Mouse (Mus musculus) intestine, postnatal 0 days (tissue): ENCODE results near the gene Pin4. TPM values are rescaled to one million over a fixed set of nuclear protein-coding genes. Genes with fewer than 3 reads are reported as not detected.

Source experiments
- ATAC-seq: fragments of 200-750 bp; cut with Nextera tagmentation; 2 replicates; pipeline ENCODE4 v1.8.0; 2017; ENCODE audit warnings: mild to moderate bottlenecking, moderate TSS enrichment, moderate library complexity
- H3K27ac ChIP-seq: fragments of 300-500 bp; sonication (generic); 2 replicates; pipeline ENCODE4 v1.5.1; 2014; ENCODE audit warnings: mild to moderate bottlenecking, low read depth, low read length, moderate library complexity
- H3K27me3 ChIP-seq: fragments of 300-500 bp; sonication (generic); replicated peaks from 2 replicates; pipeline ENCODE4 v1.6.1; 2014; ENCODE audit warnings: low read length, mixed read lengths; ENCODE audit not compliant: control insufficient read depth, insufficient read depth
- H3K36me3 ChIP-seq: fragments of 300-500 bp; sonication (generic); 2 replicates; pipeline ENCODE4 v1.6.1; 2014; ENCODE audit warnings: mild to moderate bottlenecking, moderate library complexity; ENCODE audit not compliant: control insufficient read depth, insufficient read depth
- H3K4me1 ChIP-seq: fragments of 300-500 bp; sonication (generic); replicated peaks from 2 replicates; pipeline ENCODE4 v1.6.1; 2014; ENCODE audit warnings: antibody characterized with exemption, low read length, mixed read lengths; ENCODE audit not compliant: control insufficient read depth, insufficient read depth
- H3K4me2 ChIP-seq: fragments of 300-500 bp; sonication (generic); replicated peaks from 2 replicates; pipeline ENCODE4 v1.6.1; 2014; ENCODE audit warnings: low read depth, mild to moderate bottlenecking, moderate library complexity
- H3K4me3 ChIP-seq: fragments of 300-500 bp; sonication (generic); 2 replicates; pipeline ENCODE4 v1.5.1; 2014; ENCODE audit warnings: low read depth, low read length
- H3K9ac ChIP-seq: fragments of 300-500 bp; sonication (generic); 2 replicates; pipeline ENCODE4 v1.6.1; 2014; ENCODE audit warnings: mild to moderate bottlenecking, low read depth, low read length
- H3K9me3 ChIP-seq: fragments of 300-500 bp; sonication (generic); 2 replicates; pipeline ENCODE4 v1.6.1; 2016; ENCODE audit warnings: mixed run types; ENCODE audit not compliant: control insufficient read depth
- CTCF ChIP-seq: sonication (generic); IDR thresholded peaks from 2 replicates; pipeline ENCODE4 v1.5.1; 2016; ENCODE audit warnings: low read depth, mild to moderate bottlenecking, control low read depth, antibody characterized with exemption, moderate library complexity
- WGBS: fragments of 180-500 bp; shearing (Covaris S2); extraction: QIAGEN DNeasy Blood & Tissue Kit; methylation state at CpG from one replicate; pipeline ENCODE4 v1.1.7; 2014; 5-methylcytosine and 5-hydroxymethylcytosine counted together
- polyA plus RNA-seq: library from polyadenylated mRNA; unstranded; fragments of >200 nt; fragmentation: Nextera tagmentation; extraction: Ambion mirVana; gene quantifications from 2 replicates; pipeline ENCODE4 v1.2.1, GENCODE M21; 2015

The Pin4 gene
- polyA plus RNA-seq, 1 experiment from 2014 or later: 61.0 TPM

DNA sequence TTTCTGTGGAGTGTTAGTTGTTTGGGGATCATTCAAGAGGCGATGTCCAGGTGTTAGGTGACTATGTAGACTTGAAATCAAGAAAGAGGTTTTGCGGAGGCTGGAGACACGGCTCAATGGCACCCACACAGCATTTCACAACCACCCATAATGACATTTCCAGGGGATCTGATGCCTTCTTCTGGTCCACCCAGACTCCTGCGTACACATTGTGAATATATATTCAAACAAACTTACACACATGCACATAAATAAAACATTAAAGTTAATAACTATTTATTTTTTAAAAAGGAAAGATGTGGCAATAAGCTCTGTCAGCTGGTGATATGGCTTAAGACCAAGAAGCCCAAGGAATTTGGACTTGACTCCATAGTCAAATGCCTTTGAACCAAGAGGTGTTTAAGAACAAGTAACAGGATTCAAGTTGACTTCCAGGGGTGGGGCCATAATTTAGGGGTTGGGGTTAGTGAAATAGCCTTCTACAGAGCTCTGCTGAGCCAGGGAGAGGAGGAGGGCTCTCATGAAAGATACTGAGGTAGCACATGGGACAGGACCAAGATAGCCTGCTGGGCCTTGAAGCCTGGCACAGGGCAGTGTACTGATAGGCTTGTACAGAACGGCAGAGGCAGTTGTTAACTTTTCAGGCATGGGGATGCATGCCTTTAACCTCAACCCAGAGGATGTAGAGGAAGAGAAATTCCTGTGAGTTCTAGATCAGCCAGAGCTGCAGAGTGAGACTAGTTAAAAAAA, 56.5 kb downstream of the Pin4 start:
- Histone ChIP-seq H3K4me3 (no peak overlapping the region), H3K4me2 (no peak overlapping the region), H3K27ac (no peak overlapping the region), H3K27me3 (0 out of 2 replicates have a peak, but pooled peaks cover 4% of the 10 kb centered on the region), H3K4me1 (no peaks in the 10 kb centered on the region), H3K9ac (no peak overlapping the region), H3K36me3 (no peaks in the 10 kb centered on the region), H3K9me3 (no peaks in the 10 kb centered on the region)
- WGBS: 85% methylated on average over 5 of the region's 5 CpGs
- no peak for TF ChIP-seq CTCF
- no peak for ATAC-seq

Other genes with a start within 250 kb of the Pin4 start
- gene Rtl5, start 48.1 kb upstream of the Pin4 start, polyA plus RNA-seq: 0.33 and 0.43 TPM in 2 replicates
- gene Ercc6l, start 37.6 kb downstream of the Pin4 start, polyA plus RNA-seq: 1.6 and 1.7 TPM in 2 replicates
- 448 and 474 TPM in 2 replicates for gene Rps4x, start 69.9 kb downstream of the Pin4 start, polyA plus RNA-seq
- 0.67 and 0.68 TPM in 2 replicates for gene Cited1, start 132.7 kb downstream of the Pin4 start, polyA plus RNA-seq